Mouse (Mus musculus) small intestine, adult 2 months (tissue): ENCODE measurements around the gene Fkbp4.

Experiments
- CTCF ChIP-seq: fragments of 200-500 bp; IDR thresholded peaks from 2 replicates; pipeline ENCODE4 v1.5.1; 2012; ENCODE audit warnings: low read depth, mild to moderate bottlenecking, control low read depth, inconsistent platforms, low read length, moderate library complexity, mixed read lengths; ENCODE audit not compliant: insufficient replicate concordance, insufficient read length; ENCODE audit errors: extremely low read depth
- POLR2A ChIP-seq: fragments of 200-500 bp; IDR thresholded peaks from 2 replicates; pipeline ENCODE4 v1.6.1; 2012; ENCODE audit warnings: low read depth, mild to moderate bottlenecking, control low read depth, inconsistent platforms, low read length, moderate library complexity

DNA sequence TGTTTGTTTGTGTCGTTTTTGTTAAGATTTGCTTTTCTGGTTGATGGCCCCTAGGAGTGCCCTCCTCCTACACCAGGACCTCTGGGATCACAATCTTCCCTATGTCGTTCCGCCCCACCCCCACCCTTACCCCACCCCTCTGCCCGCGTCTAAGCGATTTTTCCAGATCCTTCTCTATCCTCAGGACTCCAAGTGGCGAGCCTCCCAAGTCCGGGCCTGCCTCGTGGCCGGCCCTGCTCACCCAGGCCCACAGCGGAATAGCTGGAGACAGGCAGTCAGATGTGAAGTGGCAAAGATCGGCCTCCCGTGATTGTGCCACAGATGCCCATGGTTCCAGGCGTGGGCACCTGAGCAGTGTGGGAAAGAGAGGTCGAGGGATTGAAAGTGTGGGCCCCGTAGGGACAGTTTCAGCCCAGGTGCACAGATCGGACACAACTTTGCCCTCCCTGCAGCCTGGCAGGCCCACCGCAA lies 429 bp upstream of the Fkbp4 start:
- TF ChIP-seq CTCF (no peak), POLR2A (no peak)
